Mouse (Mus musculus) midbrain, embryonic 14.5 days (tissue): ENCODE measurements around the gene Olfr1445. TPM values are rescaled to one million over a fixed set of nuclear protein-coding genes. Genes with fewer than 3 reads are reported as not detected.

ENCODE experiments used
- polyA plus RNA-seq: library from polyadenylated mRNA; unstranded; fragments of >200 nt; fragmentation: Nextera tagmentation; extraction: Ambion mirVana; gene quantifications from 2 replicates; pipeline ENCODE4 v1.2.1, GENCODE M21; 2014

Olfr1445 gene
- polyA plus RNA-seq, 1 experiment from 2014 or later, result not detected

Other genes with a start within 250 kb of the Olfr1445 start
- gene Olfr1442, start 213.4 kb upstream of the Olfr1445 start, polyA plus RNA-seq, result not detected in 2 replicates
- not detected in 2 replicates for gene Olfr1443, start 205.7 kb upstream of the Olfr1445 start, polyA plus RNA-seq
- not detected in 2 replicates for gene Keg1, start 188.1 kb upstream of the Olfr1445 start, polyA plus RNA-seq
- gene Cntf, start 118.2 kb upstream of the Olfr1445 start, polyA plus RNA-seq, result 1.9 TPM in 1 of 2 replicates, not detected in the other
- 10.6 and 15.3 TPM in 2 replicates for gene Zfp91, start 87.7 kb upstream of the Olfr1445 start, polyA plus RNA-seq
- gene Lpxn, start 87.7 kb upstream of the Olfr1445 start, polyA plus RNA-seq, result 0.46 and 1.3 TPM in 2 replicates
- gene Gm5244, start 37.2 kb upstream of the Olfr1445 start, polyA plus RNA-seq, result not detected in 2 replicates
- gene Olfr1444, start 26.6 kb upstream of the Olfr1445 start, polyA plus RNA-seq, result not detected in 2 replicates
- not detected in 2 replicates for gene Olfr1446, start 9.7 kb downstream of the Olfr1445 start, polyA plus RNA-seq
- gene Olfr1447, start 19.9 kb downstream of the Olfr1445 start, polyA plus RNA-seq, result not detected in 2 replicates
- gene Olfr1448, start 40.6 kb downstream of the Olfr1445 start, polyA plus RNA-seq, result not detected in 2 replicates
- gene Olfr1449, start 47.0 kb downstream of the Olfr1445 start, polyA plus RNA-seq, result not detected in 2 replicates
- not detected in 2 replicates for gene Olfr1450, start 66.4 kb downstream of the Olfr1445 start, polyA plus RNA-seq
- not detected in 2 replicates for gene Olfr1451, start 111.2 kb downstream of the Olfr1445 start, polyA plus RNA-seq
- not detected in 2 replicates for gene Olfr1453, start 144.5 kb downstream of the Olfr1445 start, polyA plus RNA-seq
- not detected in 2 replicates for gene Olfr1454, start 176.8 kb downstream of the Olfr1445 start, polyA plus RNA-seq
- not detected in 2 replicates for gene Olfr1457, start 214.0 kb downstream of the Olfr1445 start, polyA plus RNA-seq
- not detected in 2 replicates for gene Olfr1458, start 222.9 kb downstream of the Olfr1445 start, polyA plus RNA-seq